Mouse (Mus musculus) heart, postnatal 4 days (tissue): Measurements from ENCODE around the gene Ptpn4. TPM values are rescaled to one million over a fixed set of nuclear protein-coding genes. Genes with fewer than 3 reads are reported as not detected.

Experiments
- DNase-seq: peaks from one replicate; pipeline ENCODE4 v3.0.0; 2021
- total RNA-seq, 2 experiments: library from RNA; stranded (reverse); gene quantifications; 2 replicates each; pipeline ENCODE4 v1.2.3; 2021

The Ptpn4 gene
- total RNA-seq, 2 experiments from 2014 or later: 25.3 to 26.9 TPM

DNA sequence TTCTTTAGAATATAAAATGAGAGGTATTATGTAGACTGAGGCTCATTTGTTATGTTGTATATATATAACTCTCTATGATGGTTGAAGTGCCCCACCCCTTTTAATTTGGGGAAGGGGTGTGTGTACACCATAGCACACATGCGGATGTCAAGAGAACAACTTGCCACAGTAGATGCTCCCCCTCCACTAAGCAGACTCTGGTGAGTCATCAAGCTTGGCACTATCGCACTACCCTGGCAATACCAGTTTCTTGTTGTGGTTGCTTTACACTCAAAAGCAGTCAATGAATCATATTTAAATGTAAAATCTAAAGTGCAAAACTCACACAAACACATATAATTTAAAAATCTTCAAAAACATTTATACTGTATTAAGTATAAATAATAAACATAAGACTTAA, 31.4 kb downstream of the Ptpn4 start:
- DNase-seq: no peak

DNA sequence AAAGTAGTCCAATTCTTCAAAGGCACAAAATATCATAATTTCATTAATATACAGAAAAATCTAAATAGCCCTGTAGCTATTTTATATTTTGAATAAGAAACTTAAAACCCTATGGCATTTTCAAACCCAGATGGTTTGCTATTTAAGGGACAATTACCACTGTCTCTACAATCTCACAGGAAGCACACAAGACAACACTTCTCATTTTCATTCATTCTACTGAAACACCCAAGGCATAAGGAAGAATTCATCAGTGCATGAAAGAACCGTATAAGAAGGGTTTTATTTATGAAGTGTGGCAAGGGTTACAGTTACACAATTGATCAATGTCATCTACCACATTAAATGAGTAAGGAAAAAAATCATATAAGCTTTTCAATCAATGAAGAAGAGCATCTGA, 32.8 kb downstream of the Ptpn4 start:
- DNase-seq: no peak

DNA sequence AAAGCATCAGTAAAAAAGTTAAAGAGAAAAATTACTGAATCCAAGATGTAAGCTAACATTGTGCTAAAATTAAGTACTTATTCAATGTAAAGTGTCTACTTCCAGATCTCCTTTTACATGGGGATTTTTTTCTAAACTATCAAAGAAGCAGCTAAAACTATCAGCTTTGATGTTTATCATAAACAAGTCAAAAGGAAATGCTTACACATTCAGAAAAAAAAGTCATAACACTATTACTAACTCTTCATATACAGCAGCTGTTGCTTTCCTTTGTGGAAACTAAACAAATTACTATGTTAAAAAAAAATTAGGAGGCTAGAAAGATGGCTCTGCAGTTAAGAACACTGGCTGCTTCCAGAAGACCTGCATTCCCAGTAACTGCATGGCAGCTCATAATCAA, 42.2 kb downstream of the Ptpn4 start:
- DNase-seq: no peak

DNA sequence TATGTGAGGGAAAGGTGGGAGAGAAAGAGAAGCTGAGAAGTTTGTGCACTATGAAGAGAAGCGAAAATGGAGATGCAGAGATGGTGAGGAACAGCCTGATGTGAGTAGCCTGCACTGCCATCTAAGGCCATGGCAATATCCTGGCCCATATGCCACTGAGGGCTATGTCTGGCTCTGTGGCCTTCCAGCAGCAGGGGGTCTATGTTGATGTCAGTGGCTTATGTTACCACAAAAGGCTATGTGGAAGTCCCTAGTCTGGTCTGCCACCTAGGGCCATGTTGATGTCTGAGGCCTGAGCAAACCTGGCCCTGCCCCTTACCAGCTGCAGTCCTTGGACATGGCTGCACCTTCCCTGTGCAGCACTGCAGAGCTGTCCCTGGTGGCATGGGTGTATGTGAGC, 43.1 kb downstream of the Ptpn4 start:
- DNase-seq: no peak

DNA sequence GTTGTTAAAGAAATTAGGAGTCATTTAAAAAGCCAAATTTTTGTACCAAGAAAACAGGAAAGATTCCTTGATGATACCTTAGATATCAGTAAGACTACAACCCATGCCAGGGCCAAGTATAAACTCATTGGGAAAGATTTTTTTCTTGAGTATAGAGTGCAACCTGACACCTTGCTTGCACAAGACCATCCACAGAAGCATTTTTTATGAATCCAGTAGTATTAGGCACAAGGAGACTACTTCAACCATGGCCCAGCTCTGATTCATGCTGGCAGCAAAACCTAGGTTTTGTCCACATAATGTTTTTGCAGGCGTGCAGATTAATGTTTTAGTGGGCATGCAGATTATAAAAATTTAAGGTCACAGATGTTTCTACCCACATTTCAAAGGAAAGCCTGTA, 46.8 kb downstream of the Ptpn4 start:
- DNase-seq: no peak

DNA sequence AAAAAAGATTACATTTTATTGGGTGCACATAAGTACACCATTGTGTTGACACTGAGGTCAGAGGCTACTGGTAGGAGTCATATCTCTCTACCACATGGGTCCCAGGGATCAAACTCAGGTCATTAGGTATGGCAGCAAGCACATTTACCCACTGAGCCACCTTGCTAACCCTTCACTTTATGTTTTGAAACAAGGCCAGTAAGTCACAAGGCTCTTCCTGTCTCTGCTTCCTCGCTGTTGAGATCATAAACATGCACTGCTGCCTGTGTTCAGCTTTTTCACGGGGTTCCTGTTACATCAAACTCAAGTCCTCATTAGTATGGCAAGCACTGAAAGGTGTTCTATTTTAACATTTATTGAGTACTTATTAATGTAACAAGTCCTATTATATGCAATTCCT, 61.5 kb downstream of the Ptpn4 start:
- DNase-seq: no peak

DNA sequence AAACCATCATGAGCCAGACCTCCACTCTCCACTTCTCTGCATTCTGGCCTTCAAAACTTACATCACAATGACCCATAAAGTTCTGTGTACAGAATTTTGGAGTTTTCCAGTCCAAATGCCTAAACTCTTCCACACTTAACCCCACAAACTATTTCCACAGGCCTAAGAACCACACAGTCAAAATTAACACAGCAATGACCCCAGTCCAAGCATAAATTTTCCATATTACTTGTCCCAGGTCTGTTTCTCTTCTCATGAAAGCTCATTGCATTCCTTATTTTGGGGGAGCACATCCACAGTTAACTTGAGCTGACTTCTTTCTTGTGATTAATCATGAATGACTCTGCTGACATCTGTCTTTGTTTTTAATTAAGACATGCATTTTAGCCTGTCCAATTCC, 101.7 kb downstream of the Ptpn4 start:
- no peak for DNase-seq

DNA sequence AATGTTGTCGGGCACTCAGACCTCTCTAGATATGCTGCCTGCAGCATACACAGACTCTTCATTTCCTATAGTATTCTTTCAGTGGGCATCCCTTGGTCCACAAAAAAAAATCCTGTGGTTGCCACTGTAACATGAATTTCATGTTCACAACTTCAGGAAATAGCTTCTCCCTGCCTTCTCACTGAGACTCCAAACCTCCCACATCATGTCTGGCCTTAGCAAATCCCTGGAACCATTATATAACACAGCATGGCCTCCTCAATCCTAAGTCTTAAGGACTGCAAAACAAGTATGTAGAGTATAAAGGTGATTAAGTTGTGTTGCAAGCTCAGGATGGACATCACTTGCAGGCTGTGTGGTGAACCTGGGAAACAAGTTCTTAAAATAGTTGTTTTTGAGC, 102.6 kb downstream of the Ptpn4 start:
- DNase-seq: no peak

DNA sequence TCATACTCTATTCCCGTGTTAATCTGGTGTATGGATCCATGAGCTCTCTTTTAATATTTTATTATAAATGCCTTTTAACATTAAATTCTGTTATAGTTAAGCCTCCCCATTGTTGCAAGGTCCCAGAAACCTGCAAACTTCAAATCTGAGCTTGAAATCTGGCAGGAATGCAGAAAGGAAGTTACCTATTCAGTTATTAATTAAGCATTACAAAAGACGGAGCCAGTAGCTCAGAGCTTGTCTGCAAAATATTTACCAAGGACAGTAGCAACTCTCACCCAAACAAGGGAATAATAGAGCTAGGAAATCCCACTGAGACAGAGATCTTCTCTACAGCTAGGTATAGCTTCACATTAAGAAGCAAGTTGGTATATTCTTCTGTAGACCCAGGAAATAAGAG, 106.2 kb downstream of the Ptpn4 start:
- DNase-seq: no peak

DNA sequence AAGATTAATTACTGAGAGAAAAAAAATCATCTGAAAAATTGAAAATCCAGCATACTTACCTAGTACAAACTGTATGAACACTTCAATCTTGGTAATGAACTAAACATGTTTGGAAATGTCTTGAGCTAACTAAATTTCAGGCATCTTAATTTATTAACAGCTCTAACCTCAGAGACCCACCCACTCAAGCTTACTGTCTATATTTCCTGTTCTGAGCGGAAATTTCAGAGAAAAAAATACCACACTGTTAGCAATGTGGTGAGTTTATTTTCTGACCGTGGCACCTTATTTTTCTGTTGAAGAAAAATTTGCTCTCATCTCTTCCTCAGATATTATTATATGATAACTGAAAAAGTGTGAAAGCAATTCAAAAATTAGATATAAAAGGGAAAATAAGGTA, 124.4 kb downstream of the Ptpn4 start:
- DNase-seq: no peak

DNA sequence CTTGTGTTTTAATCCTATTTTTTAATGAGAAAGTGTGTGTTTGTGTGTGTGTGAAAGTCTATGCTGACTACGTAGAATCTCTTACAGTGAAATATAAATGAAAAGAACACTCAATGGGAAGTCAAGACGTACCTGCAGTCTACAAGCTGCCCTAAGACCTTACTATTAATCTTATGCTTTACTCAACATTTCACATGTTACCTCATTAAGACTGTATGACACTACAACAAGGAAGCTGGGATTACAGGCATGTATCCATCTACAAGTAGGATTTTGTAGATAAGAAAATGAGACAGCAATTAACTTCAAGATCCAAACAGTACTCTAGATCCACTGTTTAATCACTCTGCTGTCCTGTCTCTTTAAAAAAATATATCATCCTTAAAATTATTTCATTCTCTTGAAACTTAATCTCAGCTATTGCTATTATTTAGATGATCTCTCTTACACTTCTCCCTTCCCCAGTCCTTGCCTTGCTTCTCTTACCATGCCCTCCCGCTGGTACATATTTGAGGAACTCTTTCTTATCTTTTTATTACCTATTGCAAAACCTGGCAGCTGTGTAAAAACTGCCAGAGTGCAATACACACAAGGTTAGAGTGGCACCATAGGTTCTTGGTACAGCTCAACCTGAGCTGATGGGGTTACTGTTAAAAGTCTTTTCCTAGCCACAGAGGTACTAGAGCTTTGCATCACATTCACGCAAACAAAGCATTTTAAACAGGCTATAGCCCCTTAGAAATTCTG, 130.8 kb downstream of the Ptpn4 start:
- no peak for DNase-seq

DNA sequence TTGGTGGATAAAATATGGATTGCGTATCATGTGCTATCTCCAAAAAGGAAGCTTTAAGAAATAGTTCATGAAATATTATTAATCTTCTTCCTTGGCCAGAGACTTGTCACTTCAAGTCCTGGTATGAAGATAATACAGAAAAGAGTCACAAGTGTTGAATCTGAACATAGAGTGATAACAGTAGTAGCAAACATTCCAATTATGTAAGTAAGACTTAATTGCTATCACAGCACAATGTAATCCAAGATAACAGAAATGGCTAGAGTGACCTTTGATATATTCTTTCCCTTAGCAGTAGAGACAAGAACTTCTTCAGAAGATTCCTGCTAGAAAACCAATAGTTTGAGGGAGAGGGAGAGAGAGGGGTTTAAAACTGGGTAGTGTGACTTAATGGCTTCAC, 140.6 kb downstream of the Ptpn4 start:
- DNase-seq: no peak

DNA sequence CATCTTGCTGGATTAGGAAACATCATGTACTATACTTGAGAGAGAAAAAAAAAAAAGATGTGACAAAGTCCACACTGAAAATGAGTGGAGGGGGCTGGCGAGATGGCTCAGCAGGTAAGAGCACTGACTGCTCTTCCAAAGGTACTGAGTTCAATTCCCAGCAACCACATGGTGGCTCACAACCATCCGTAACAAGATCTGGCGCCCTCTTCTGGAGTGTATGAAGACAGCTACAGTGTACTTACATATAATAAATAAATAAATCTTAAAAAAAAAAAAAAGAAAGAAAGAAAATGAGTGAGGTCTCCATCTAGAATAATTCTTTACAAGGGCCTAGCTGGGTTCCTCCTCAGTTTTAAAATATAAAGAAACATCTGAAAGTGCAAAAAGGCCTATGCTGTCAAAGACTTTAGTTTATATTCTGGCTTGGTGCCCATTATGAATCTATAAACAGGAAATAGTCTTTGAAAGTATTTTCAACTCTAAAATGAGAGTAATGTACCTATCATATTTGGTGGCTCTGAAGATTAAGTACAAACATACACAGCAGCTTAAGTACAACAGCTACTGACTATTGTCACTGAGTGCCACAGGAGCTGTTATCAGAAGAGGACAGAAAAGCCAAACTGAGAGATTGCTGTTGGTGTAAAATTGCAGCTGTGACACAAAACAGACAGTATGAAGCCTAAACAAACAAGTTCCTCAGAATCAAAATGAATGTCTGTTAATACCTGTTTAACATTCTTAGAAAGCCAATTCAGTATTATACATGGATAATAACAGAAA, 151.4 kb downstream of the Ptpn4 start:
- no peak for DNase-seq

DNA sequence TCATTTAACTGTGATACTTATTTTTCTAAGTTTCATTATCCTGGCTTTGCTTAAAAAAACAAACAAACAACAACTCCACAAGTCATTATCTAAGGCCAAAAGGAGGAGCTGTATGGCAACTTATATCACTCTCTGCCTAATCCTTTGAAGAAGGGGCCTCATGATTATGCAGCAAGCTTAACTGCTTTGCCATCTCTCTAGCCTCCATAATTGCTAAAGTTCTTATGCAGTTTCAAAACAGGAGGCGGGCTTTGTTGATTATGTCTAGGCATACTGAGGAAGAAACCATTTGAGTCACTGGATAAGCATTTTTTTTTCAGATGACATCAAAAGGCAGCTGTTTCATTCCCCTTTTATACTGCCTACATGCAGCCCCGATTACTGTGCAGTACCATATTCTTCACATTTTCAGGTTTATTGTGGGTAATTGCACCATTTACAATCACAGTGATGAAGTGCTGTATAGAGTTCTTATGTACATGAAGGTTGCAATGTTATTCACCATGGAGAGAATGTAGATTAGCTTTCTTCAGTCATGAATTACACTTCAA, 155.7 kb downstream of the Ptpn4 start:
- DNase-seq: no peak

DNA sequence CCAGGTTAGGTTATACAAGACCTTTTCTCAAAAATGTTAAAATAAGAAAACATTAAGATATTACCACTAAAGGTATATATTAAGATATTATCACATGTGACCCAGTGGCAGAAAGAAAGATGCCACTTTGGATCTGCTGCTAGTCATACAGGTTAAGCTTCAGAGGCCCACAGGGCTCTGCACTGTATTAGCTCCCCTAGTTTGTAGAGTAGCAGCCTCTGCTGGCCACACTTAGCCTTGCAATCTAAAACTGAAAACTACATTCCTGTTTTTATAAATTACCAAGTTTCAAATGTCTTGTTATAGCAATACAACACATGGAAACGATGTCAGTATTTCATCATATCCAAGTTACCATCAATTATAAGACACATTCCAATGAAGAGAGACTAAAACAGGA, 162.4 kb downstream of the Ptpn4 start:
- peak; percentile 38 for DNase-seq

DNA sequence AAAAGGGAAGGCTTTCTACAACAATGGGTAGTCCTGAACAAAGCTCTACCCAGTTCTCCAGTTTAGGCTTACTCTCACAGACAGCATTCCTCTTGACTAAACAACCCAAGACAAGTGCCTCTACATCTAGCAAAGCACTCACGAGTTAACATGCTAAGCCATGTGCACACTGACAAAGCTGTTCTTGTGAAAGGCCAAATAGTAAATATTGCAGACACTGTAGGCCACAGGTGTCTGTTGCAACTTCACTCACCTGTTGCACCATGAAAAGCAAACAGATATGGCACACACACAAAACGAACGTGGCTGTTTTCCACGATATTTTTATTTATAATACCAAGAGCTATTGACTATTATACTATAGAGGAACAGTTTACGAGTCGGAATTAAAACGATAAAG, 170.5 kb downstream of the Ptpn4 start:
- no peak for DNase-seq

DNA sequence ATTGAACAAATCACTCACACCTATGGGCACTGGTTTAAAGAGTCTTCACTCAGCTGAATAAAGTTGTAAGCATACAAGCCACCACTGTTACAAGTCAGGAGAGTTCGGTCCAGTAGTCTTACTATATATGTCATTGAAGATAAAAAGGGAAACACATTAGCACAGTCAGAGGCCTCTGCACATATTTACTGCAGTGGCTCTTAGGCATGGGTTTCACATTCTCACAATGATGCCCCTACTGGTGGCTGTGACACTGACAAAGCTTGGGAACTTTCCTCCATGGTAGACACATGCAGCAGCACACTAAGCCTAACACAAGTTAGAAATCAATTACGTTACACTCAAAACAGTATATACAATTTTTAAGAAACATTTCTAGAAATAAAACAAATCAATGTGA, 183.1 kb downstream of the Ptpn4 start:
- no peak for DNase-seq

DNA sequence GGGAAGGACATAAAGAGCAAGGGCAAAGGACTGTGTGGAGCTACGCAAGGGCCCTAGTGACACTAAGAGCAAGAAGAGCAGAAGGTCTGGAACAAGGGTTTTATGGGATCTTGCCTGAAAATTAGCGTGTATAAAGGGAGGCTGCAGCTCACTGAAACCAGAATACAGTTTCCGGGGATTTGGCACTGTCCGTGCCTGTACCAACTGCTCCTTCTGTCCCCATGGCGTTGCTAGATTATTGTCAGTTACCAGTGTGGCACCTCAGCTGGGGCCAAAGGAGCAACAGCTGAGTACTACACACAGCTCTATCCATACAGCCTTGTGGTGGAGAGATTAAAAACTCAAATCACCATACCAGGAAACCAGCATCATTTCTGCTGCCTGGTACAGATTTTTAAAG, 187.0 kb downstream of the Ptpn4 start:
- DNase-seq: no peak

DNA sequence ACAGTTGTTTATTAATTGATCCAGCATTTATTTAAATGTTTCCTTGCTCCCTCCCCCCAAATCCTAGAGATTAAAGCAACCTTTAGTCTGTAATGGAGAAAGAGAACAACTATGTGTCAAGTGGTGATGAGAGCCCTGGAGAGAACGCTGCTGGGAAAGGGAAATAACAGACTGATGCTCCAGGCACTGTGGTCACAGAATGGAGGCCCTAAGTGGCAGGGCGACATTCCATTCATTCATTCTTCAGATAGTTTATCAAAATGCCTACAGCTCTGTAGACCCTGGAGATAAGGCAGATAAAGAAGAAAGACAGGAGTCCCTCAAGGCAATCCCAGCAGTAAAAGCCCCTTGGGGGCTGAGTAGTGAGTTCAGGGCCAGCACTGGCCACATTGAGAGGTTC, 187.8 kb downstream of the Ptpn4 start:
- no peak for DNase-seq

DNA sequence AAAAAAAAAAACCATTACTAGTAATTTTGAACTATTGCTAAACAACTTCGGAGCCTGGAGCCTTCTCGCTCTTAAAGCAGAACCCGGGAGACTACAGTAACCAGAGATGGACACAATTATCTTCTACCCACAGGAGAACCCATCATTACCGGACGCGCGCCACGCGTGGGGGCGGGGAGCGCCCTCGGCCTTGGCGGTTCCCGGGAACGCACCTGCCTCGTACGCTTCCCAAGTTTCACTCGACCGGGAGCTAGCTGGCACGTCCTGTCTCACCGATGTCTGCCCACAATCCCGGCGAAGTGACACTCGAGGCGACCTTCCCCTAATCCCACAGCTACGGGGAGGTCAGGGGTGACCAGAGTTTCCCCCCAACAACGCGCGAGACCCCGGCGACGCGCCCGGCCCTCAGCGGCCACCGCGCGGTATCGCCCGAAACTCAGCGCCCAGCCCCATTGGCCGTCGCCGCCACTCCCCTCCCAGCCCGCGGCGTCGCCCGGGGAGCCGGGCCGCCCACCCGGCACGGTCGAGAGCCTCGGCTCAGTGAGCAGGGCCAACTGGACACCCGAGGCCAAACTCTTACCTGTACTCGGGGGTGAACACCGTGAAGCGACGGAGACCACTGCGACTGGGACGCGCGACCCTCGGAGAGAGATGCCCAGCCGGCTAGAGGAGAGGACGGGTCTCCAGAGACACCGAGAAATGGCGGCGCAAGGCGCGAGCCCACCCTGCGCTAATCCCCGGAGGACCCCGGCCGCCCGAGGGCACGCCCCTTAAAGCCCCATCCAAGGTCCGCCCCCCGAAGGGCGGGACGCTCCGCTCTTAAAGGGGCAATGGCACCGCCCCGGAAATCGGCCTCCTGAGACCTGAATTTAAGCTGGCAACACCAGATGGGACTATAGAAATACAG, 189.0 kb downstream of the Ptpn4 start, which contains the start of gene Epb41l5:
Gene Epb41l5 (minus strand): TSS at position 796 of the 907 bp plus-strand sequence.
- DNase-seq: peak; percentile 85

DNA sequence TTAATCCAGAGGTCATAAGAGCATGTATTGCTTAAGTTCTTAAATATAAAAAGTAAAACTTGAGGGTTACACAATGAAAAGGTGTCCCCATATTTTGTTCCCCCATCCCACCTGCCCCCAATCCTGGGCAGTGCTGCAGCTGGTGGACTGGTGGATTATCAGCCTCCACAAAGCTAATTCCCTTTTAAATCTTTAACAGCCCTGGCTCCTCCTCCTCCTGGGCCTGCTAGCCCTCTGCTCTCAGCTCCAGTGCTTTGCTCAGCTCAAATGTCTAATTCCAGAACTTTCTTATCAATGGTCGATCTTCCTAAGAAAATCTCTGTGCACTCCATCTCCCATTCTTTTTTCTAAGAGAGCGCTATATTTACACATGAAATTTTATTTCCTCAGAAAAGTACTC, 191.1 kb downstream of the Ptpn4 start:
- DNase-seq: no peak

DNA sequence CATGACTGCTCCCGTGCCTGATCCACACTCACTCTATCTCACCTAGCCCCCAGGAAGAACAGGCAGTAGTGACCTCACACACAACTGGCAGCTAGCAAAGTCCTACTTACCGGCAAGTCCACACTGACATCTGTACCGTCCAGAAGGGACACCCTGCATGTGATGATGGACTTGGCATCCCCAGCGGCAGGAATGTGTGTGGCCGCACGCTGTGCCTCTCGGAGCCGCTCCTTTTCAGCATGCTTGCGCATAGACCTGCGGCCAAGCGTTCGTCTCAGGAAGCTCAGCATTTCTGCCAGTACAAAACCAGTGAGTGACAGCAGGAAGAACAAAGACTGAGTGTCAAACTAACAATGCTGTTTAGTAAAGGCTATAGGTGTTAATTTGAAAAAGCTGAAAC, 195.0 kb downstream of the Ptpn4 start:
- DNase-seq: peak; percentile 65
